Mouse (Mus musculus) limb, embryonic 12.5 days (tissue): ENCODE data around the gene Cd82. TPM values are rescaled to one million over a fixed set of nuclear protein-coding genes. Genes with fewer than 3 reads are reported as not detected.

Experiments used
- ATAC-seq: fragments of 200-750 bp; cut with Nextera tagmentation; 2 replicates; pipeline ENCODE4 v1.8.0; 2017; ENCODE audit warnings: low read depth, moderate TSS enrichment; ENCODE audit not compliant: insufficient number of reproducible peaks, insufficient read depth, low FRiP score, low TSS enrichment
- H3K27ac ChIP-seq: fragments of 300-500 bp; sonication (generic); 2 replicates; pipeline ENCODE4 v1.5.1; 2016; ENCODE audit warnings: mild to moderate bottlenecking, moderate library complexity
- H3K27me3 ChIP-seq: fragments of 300-500 bp; sonication (generic); 2 replicates; pipeline ENCODE4 v1.6.1; 2016; ENCODE audit warnings: mild to moderate bottlenecking, moderate library complexity
- H3K36me3 ChIP-seq: fragments of 300-500 bp; sonication (generic); 2 replicates; pipeline ENCODE4 v1.6.1; 2016; ENCODE audit warnings: mild to moderate bottlenecking, moderate library complexity
- H3K4me1 ChIP-seq: fragments of 300-500 bp; sonication (generic); replicated peaks from 2 replicates; pipeline ENCODE4 v1.6.1; 2016
- H3K4me2 ChIP-seq: fragments of 300-500 bp; sonication (generic); 2 replicates; pipeline ENCODE4 v1.6.1; 2016; ENCODE audit warnings: mild to moderate bottlenecking, moderate library complexity
- H3K4me3 ChIP-seq: fragments of 300-500 bp; sonication (generic); replicated peaks from 2 replicates; pipeline ENCODE4 v1.5.1; 2016; ENCODE audit warnings: mild to moderate bottlenecking
- H3K9ac ChIP-seq: fragments of 300-500 bp; sonication (generic); replicated peaks from 2 replicates; pipeline ENCODE4 v1.6.1; 2016; ENCODE audit warnings: mild to moderate bottlenecking, moderate library complexity
- H3K9me3 ChIP-seq: fragments of 300-500 bp; sonication (generic); 2 replicates; pipeline ENCODE4 v1.6.1; 2016; ENCODE audit warnings: mild to moderate bottlenecking, moderate library complexity
- WGBS: fragments of 180-500 bp; shearing (Covaris S2); methylation state at CpG from one replicate; pipeline ENCODE4 v1.1.7; 2016; 5-methylcytosine and 5-hydroxymethylcytosine counted together
- polyA plus RNA-seq: library from polyadenylated mRNA; unstranded; fragments of >200 nt; fragmentation: Nextera tagmentation; extraction: Ambion mirVana; gene quantifications from 2 replicates; pipeline ENCODE4 v1.2.1, GENCODE M21; 2016

Cd82 gene
- polyA plus RNA-seq, 1 experiment from 2014 or later = 15.8 TPM

GRCm38 (mm10) chr2:93466314-93466713 is 3.4 kb upstream of the Cd82 start:
- H3K4me2 ChIP-seq = no peak overlapping the region
- WGBS = 93% methylated on average over 3 of the region's 3 CpGs
- H3K4me3 ChIP-seq = no peak overlapping the region
- no peaks in the 10 kb centered on the region for H3K9me3 ChIP-seq
- peaks cover 22% of the 10 kb centered on the region for H3K27me3 ChIP-seq
- H3K4me1 ChIP-seq = peaks cover 26% of the 10 kb centered on the region
- no peak for ATAC-seq
- H3K9ac ChIP-seq = no peak overlapping the region
- no peak overlapping the region for H3K27ac ChIP-seq
- H3K36me3 ChIP-seq = no peaks in the 10 kb centered on the region

GRCm38 (mm10) chr2:93461869-93462714 is 848 bp downstream of the Cd82 start:
- H3K4me1 ChIP-seq = peaks cover 16% of the 10 kb centered on the region
- 1% methylated on average over 41 of the region's 41 CpGs for WGBS
- peak overlapping the region; percentile 64; the same call in 1 of the 2 replicates for H3K27ac ChIP-seq
- H3K36me3 ChIP-seq = no peaks in the 10 kb centered on the region
- peak overlapping the region; percentile 50 for H3K4me3 ChIP-seq
- peak; percentile 88 for ATAC-seq
- H3K9ac ChIP-seq = peak overlapping the region; percentile 54
- peaks cover 26% of the 10 kb centered on the region; the same call in 1 of the 2 replicates for H3K27me3 ChIP-seq
- H3K4me2 ChIP-seq = peak overlapping the region; percentile 89
- no peaks in the 10 kb centered on the region for H3K9me3 ChIP-seq

GRCm38 (mm10) chr2:93460786-93461469 is 2.0 kb downstream of the Cd82 start:
- 84% methylated on average over 6 of the region's 6 CpGs for WGBS
- Histone ChIP-seq H3K4me3 (peak overlapping the region; percentile 50; the same call in 1 of the 2 replicates), H3K9ac (no peak overlapping the region), H3K36me3 (no peaks in the 10 kb centered on the region), H3K9me3 (no peaks in the 10 kb centered on the region), H3K27me3 (peaks cover 26% of the 10 kb centered on the region; the same call in 1 of the 2 replicates), H3K4me2 (no peak overlapping the region), H3K4me1 (peaks cover 16% of the 10 kb centered on the region), H3K27ac (no peak overlapping the region)
- ATAC-seq = no peak

- H3K4me3 ChIP-seq = no peak overlapping the region
- peaks cover 26% of the 10 kb centered on the region; the same call in 1 of the 2 replicates for H3K27me3 ChIP-seq
- H3K9me3 ChIP-seq = no peaks in the 10 kb centered on the region
- no peak overlapping the region for H3K9ac ChIP-seq
- no peak overlapping the region for H3K4me2 ChIP-seq
- no peak for ATAC-seq
- no peaks in the 10 kb centered on the region for H3K36me3 ChIP-seq
- peaks cover 21% of the 10 kb centered on the region for H3K4me1 ChIP-seq
- 71% methylated on average over 7 of the region's 7 CpGs for WGBS
- no peak overlapping the region for H3K27ac ChIP-seq
These were observed 3.6 kb downstream of the Cd82 start for GRCm38 (mm10) chr2:93459208-93459920.

GRCm38 (mm10) chr2:93458332-93459207 is 4.4 kb downstream of the Cd82 start:
- ATAC-seq = no peak

GRCm38 (mm10) chr2:93457426-93458130 is 5.4 kb downstream of the Cd82 start:
- Histone ChIP-seq H3K9ac (0 out of 2 replicates have a peak overlapping the region, but pooled peaks have one; percentile 2), H3K4me2 (no peak overlapping the region), H3K4me3 (no peak overlapping the region), H3K27ac (no peak overlapping the region), H3K9me3 (no peaks in the 10 kb centered on the region), H3K36me3 (no peaks in the 10 kb centered on the region), H3K4me1 (peaks cover 19% of the 10 kb centered on the region), H3K27me3 (peaks cover 20% of the 10 kb centered on the region; the same call in 1 of the 2 replicates)
- no peak for ATAC-seq
- 78% methylated on average over 6 of the region's 6 CpGs for WGBS

More at GRCm38 (mm10) chr2:93458332-93459207, 4.4 kb downstream of the Cd82 start:
- H3K36me3 ChIP-seq = no peaks in the 10 kb centered on the region
- no peak overlapping the region for H3K4me2 ChIP-seq
- no peak overlapping the region for H3K27ac ChIP-seq
- H3K4me3 ChIP-seq = no peak overlapping the region
- H3K27me3 ChIP-seq = peaks cover 25% of the 10 kb centered on the region; the same call in 1 of the 2 replicates
- peaks cover 22% of the 10 kb centered on the region for H3K4me1 ChIP-seq
- no peak overlapping the region for H3K9ac ChIP-seq
- 73% methylated on average over 8 of the region's 8 CpGs for WGBS
- no peaks in the 10 kb centered on the region for H3K9me3 ChIP-seq

GRCm38 (mm10) chr2:93456140-93456539 is 6.8 kb downstream of the Cd82 start:
- no peak for ATAC-seq
- no peak overlapping the region for H3K27ac ChIP-seq
- H3K9ac ChIP-seq = no peak overlapping the region
- 56% methylated on average over 3 of the region's 3 CpGs for WGBS
- peaks cover 13% of the 10 kb centered on the region; the same call in 1 of the 2 replicates for H3K27me3 ChIP-seq
- no peak overlapping the region for H3K4me2 ChIP-seq
- H3K4me1 ChIP-seq = peaks cover 22% of the 10 kb centered on the region
- H3K36me3 ChIP-seq = no peaks in the 10 kb centered on the region
- no peaks in the 10 kb centered on the region for H3K9me3 ChIP-seq
- no peak overlapping the region for H3K4me3 ChIP-seq

- Histone ChIP-seq H3K36me3 (no peaks in the 10 kb centered on the region), H3K4me2 (no peak overlapping the region), H3K9me3 (no peaks in the 10 kb centered on the region), H3K9ac (no peak overlapping the region), H3K4me1 (peaks cover 29% of the 10 kb centered on the region), H3K27me3 (peaks cover 4% of the 10 kb centered on the region; the same call in 1 of the 2 replicates), H3K4me3 (no peak overlapping the region), H3K27ac (no peak overlapping the region)
- ATAC-seq = no peak
- WGBS = 68% methylated on average over 3 of the region's 3 CpGs
These were observed 7.9 kb downstream of the Cd82 start for GRCm38 (mm10) chr2:93454817-93455591.

GRCm38 (mm10) chr2:93454334-93454733 is 8.6 kb downstream of the Cd82 start:
- no peak overlapping the region for H3K27ac ChIP-seq
- peaks cover 1% of the 10 kb centered on the region; the same call in 1 of the 2 replicates for H3K27me3 ChIP-seq
- H3K4me1 ChIP-seq = peaks cover 31% of the 10 kb centered on the region
- no peaks in the 10 kb centered on the region for H3K36me3 ChIP-seq
- no peak overlapping the region for H3K9ac ChIP-seq
- no peak overlapping the region for H3K4me3 ChIP-seq
- no peaks in the 10 kb centered on the region for H3K9me3 ChIP-seq
- ATAC-seq = no peak
- H3K4me2 ChIP-seq = no peak overlapping the region
- WGBS = 49% methylated on average over 10 of the region's 10 CpGs
